In genomic region chr17:73250488-73251141, GRCm38 (mm10) we compare ENCODE assay signal across 19 mouse cellular contexts.
A peak's percentile ranks its signal among the peaks of the same experiment; 100 is the strongest.
DNase-seq lines count a peak whose midpoint lies in the region; ATAC-seq lines count a peak whose summit lies in the region.
"Had no signal": no experiment of that assay in that cellular context is flagged by ENCODE, and none has a peak within 500 bp of the region (broad histone marks: within the 10 kb centered on the region; RNA-seq: fewer than 3 reads in every experiment).

No protein-coding gene starts in this region.

- H3K36me3 ChIP-seq in embryonic facial prominence, embryonic 14.5 days (ENCODE audit: control insufficient read depth, insufficient read depth, low read length): no peaks in the 10 kb centered on the region
- no peaks in the 10 kb centered on the region for H3K36me3 ChIP-seq in embryonic facial prominence, embryonic 10.5 days (replicated peaks)
- no peaks in the 10 kb centered on the region for H3K36me3 ChIP-seq in limb, embryonic 13.5 days
- H3K36me3 ChIP-seq in limb, embryonic 10.5 days: no peaks in the 10 kb centered on the region
- H3K36me3 ChIP-seq: intestine, embryonic 15.5 days; midbrain, embryonic 10.5 days had no signal

- no peak overlapping the region for H3K4me2 ChIP-seq in embryonic facial prominence, embryonic 14.5 days (ENCODE audit: low read depth, low read length)
- no peak overlapping the region for H3K4me2 ChIP-seq in limb, embryonic 13.5 days (replicated peaks)
- H3K4me2 ChIP-seq: intestine, embryonic 15.5 days; lung, embryonic 14.5 days had no signal

- no peaks in the 10 kb centered on the region for H3K27me3 ChIP-seq in embryonic facial prominence, embryonic 14.5 days (replicated peaks; ENCODE audit: control insufficient read depth, insufficient read depth, low read length)
- no peaks in the 10 kb centered on the region for H3K27me3 ChIP-seq in embryonic facial prominence, embryonic 10.5 days (replicated peaks; ENCODE audit: low read depth, poor library complexity, severe bottlenecking)
- H3K27me3 ChIP-seq in limb, embryonic 13.5 days: no peaks in the 10 kb centered on the region
- no peaks in the 10 kb centered on the region for H3K27me3 ChIP-seq in limb, embryonic 10.5 days (ENCODE audit: low read depth, poor library complexity, severe bottlenecking)
- H3K27me3 ChIP-seq: intestine, embryonic 15.5 days had no signal

- 85% methylated on average over 3 of the region's 3 CpGs for WGBS in embryonic facial prominence, embryonic 14.5 days
- 83% methylated on average over 3 of the region's 3 CpGs for WGBS in embryonic facial prominence, embryonic 10.5 days
- 88% methylated on average over 3 of the region's 3 CpGs for WGBS in limb, embryonic 13.5 days
- 90% methylated on average over 3 of the region's 3 CpGs for WGBS in limb, embryonic 10.5 days

- ATAC-seq in embryonic facial prominence, embryonic 14.5 days (ENCODE audit: low read depth): peak; percentile 39; the same call in 1 of the 2 replicates
- peak; percentile 32; the same call in 1 of the 2 replicates for ATAC-seq in limb, embryonic 13.5 days (ENCODE audit: low FRiP score, low read depth)
- peak; percentile 5 for ATAC-seq in inflammation-experienced regulatory T-cells, adult 6 months
- ATAC-seq: intestine, embryonic 15.5 days had no signal

- H3K9ac ChIP-seq in embryonic facial prominence, embryonic 14.5 days (ENCODE audit: low read depth, low read length): no peak overlapping the region
- no peak overlapping the region for H3K9ac ChIP-seq in limb, embryonic 13.5 days
- H3K9ac ChIP-seq: intestine, embryonic 15.5 days; lung, embryonic 14.5 days had no signal

- no peaks in the 10 kb centered on the region for H3K4me1 ChIP-seq in embryonic facial prominence, embryonic 14.5 days (ENCODE audit: control insufficient read depth, insufficient read depth, low read length)
- H3K4me1 ChIP-seq in embryonic facial prominence, embryonic 10.5 days: peaks cover 10% of the 10 kb centered on the region; the same call in 1 of the 2 replicates
- no peaks in the 10 kb centered on the region for H3K4me1 ChIP-seq in limb, embryonic 13.5 days
- 0 out of 2 replicates have a peak, but pooled peaks cover 2% of the 10 kb centered on the region for H3K4me1 ChIP-seq in limb, embryonic 10.5 days

- no peak overlapping the region for H3K27ac ChIP-seq in embryonic facial prominence, embryonic 14.5 days (replicated peaks; ENCODE audit: low read depth, low read length)
- H3K27ac ChIP-seq in embryonic facial prominence, embryonic 10.5 days (replicated peaks): no peak overlapping the region
- no peak overlapping the region for H3K27ac ChIP-seq in limb, embryonic 13.5 days
- H3K27ac ChIP-seq in limb, embryonic 10.5 days: no peak overlapping the region
- H3K27ac ChIP-seq: intestine, embryonic 15.5 days; midbrain, embryonic 10.5 days had no signal

- DNase-seq in embryonic facial prominence, embryonic 14.5 days (ENCODE audit: low spot score): no peak
- no peak for DNase-seq in embryonic facial prominence, embryonic 10.5 days (ENCODE audit: low spot score)
- no peak for DNase-seq in limb, embryonic 10.5 days (ENCODE audit: low spot score)
- DNase-seq in A20 (ENCODE audit: low read depth, low spot score): peak; percentile 67
- no peak for DNase-seq in cerebellum, postnatal 25 days
- DNase-seq in frontal cortex, postnatal 36 days (ENCODE audit: low spot score in 2 of 2): no peak
- DNase-seq: adrenal gland, postnatal 14 days; cerebellum, adult 11-12 months; embryo, embryonic 11 days; heart, postnatal 36 days; kidney, postnatal 25 days; layer of hippocampus, postnatal 36 days; lung, embryonic 14.5 days; right cerebral cortex, postnatal 4 days; thymus, adult 18-20 months had no signal

- H3K4me3 ChIP-seq in embryonic facial prominence, embryonic 14.5 days (ENCODE audit: low read depth, low read length): no peak overlapping the region
- H3K4me3 ChIP-seq in embryonic facial prominence, embryonic 10.5 days: no peak overlapping the region
- no peak overlapping the region for H3K4me3 ChIP-seq in limb, embryonic 13.5 days
- no peak overlapping the region for H3K4me3 ChIP-seq in limb, embryonic 10.5 days
- H3K4me3 ChIP-seq: intestine, embryonic 15.5 days; midbrain, embryonic 10.5 days had no signal

- H3K9me3 ChIP-seq in embryonic facial prominence, embryonic 14.5 days (ENCODE audit: control insufficient read depth, low read length): no peaks in the 10 kb centered on the region
- H3K9me3 ChIP-seq in embryonic facial prominence, embryonic 10.5 days: no peaks in the 10 kb centered on the region
- H3K9me3 ChIP-seq in limb, embryonic 13.5 days: no peaks in the 10 kb centered on the region
- no peaks in the 10 kb centered on the region for H3K9me3 ChIP-seq in limb, embryonic 10.5 days (replicated peaks)
- H3K9me3 ChIP-seq: intestine, embryonic 15.5 days; midbrain, embryonic 10.5 days had no signal
